Mouse (Mus musculus) small intestine, adult 2 months (tissue): ENCODE results near the gene Cd101. TPM values are rescaled to one million over a fixed set of nuclear protein-coding genes. Genes with fewer than 3 reads are reported as not detected.

ENCODE experiments used
- H3K27ac ChIP-seq: fragments of 200-500 bp; 2 replicates; pipeline ENCODE4 v1.5.1; 2012; ENCODE audit warnings: low read depth, low read length, control low read depth, inconsistent platforms; ENCODE audit not compliant: insufficient read depth
- H3K27me3 ChIP-seq: fragments of 200-500 bp; 2 replicates; pipeline ENCODE4 v1.6.1; 2012; ENCODE audit warnings: mild to moderate bottlenecking, moderate library complexity, low read length, inconsistent platforms; ENCODE audit not compliant: control insufficient read depth, insufficient read depth
- H3K36me3 ChIP-seq: fragments of 200-500 bp; 2 replicates; pipeline ENCODE4 v1.6.1; 2012; ENCODE audit warnings: mild to moderate bottlenecking, low read length, control low read depth, inconsistent platforms; ENCODE audit not compliant: control insufficient read depth, insufficient read depth
- H3K4me1 ChIP-seq: fragments of 200-500 bp; 2 replicates; pipeline ENCODE4 v1.6.1; 2012; ENCODE audit warnings: low read length, inconsistent platforms, mixed read lengths; ENCODE audit not compliant: control insufficient read depth, insufficient read depth, insufficient read length
- H3K4me3 ChIP-seq: fragments of 200-500 bp; 2 replicates; pipeline ENCODE4 v1.5.1; 2012; ENCODE audit warnings: low read depth, mild to moderate bottlenecking, control low read depth, inconsistent platforms, low read length, moderate library complexity
- CTCF ChIP-seq: fragments of 200-500 bp; IDR thresholded peaks from 2 replicates; pipeline ENCODE4 v1.5.1; 2012; ENCODE audit warnings: low read depth, mild to moderate bottlenecking, control low read depth, inconsistent platforms, low read length, moderate library complexity, mixed read lengths; ENCODE audit not compliant: insufficient replicate concordance, insufficient read length; ENCODE audit errors: extremely low read depth
- POLR2A ChIP-seq: fragments of 200-500 bp; IDR thresholded peaks from 2 replicates; pipeline ENCODE4 v1.6.1; 2012; ENCODE audit warnings: low read depth, mild to moderate bottlenecking, control low read depth, inconsistent platforms, low read length, moderate library complexity
- WGBS: fragments of 180-500 bp; shearing (Covaris S2); methylation state at CpG from one replicate; pipeline ENCODE4 v1.1.7; 2018; 5-methylcytosine and 5-hydroxymethylcytosine counted together
- polyA plus RNA-seq: library from polyadenylated mRNA; depleted of rRNA; stranded (reverse); fragments of >200 nt; gene quantifications from 2 replicates; pipeline ENCODE4 v1.2.3, GENCODE M21; 2012

Cd101 gene
- polyA plus RNA-seq, 1 experiment: 1.8 TPM

GRCm38 (mm10) chr3:100990231-100990630 is 39.1 kb downstream of the Cd101 start:
- H3K27me3 ChIP-seq: no peaks in the 10 kb centered on the region
- no peak overlapping the region for H3K4me3 ChIP-seq
- WGBS: 44% methylated on average over 1 of the region's 1 CpGs
- no peaks in the 10 kb centered on the region; the same call in 1 of the 2 replicates for H3K4me1 ChIP-seq
- H3K27ac ChIP-seq: no peak overlapping the region
- H3K36me3 ChIP-seq: no peaks in the 10 kb centered on the region
- TF ChIP-seq POLR2A (no peak), CTCF (no peak)

DNA sequence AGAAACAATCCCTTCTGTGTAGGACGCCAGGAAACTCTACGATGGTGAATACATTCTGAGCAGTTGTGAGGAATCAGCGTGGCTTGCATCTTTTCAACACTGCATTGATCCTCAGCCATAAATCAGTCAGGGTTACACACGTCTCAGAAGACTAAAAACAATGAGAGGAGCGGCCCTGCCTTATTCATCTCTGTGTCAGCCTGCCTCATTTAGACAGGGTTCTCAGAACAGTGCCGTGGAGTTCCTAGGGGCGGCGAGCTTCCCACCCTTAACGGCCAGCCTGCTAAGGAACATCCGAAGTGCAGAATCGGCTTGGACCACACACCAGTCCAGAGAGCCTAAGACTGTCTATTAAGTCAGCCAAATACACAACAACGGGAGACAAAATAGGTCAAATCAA is 39.9 kb downstream of the Cd101 start:
- 50% methylated on average over 12 of the region's 12 CpGs for WGBS
- Histone ChIP-seq H3K4me1 (no peaks in the 10 kb centered on the region), H3K27ac (no peak overlapping the region), H3K27me3 (no peaks in the 10 kb centered on the region), H3K4me3 (no peak overlapping the region), H3K36me3 (no peaks in the 10 kb centered on the region)
- TF ChIP-seq CTCF (no peak), POLR2A (no peak)

DNA sequence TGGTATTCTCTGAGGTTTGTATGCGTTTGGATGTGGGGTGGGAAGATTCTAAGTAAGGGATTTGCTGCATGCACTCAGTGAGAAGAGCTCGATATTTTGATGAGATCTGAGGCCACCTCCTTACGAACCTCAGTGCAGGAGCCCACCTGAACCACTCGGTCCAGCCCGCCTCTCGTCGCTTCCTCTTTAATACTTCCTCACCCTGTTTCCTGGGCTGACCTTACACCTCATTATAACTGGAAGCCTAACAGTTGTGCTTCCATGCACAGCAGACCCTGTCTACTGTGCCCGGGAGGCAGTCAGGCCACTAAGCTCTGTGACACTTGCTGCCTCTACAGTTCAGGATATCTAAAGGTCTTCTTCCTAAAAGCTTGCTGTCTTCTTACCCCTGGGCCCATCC is 50.1 kb downstream of the Cd101 start:
- Histone ChIP-seq H3K4me3 (no peak overlapping the region), H3K4me1 (no peaks in the 10 kb centered on the region), H3K27ac (no peak overlapping the region), H3K27me3 (no peaks in the 10 kb centered on the region), H3K36me3 (no peaks in the 10 kb centered on the region)
- WGBS: 72% methylated on average over 8 of the region's 8 CpGs
- TF ChIP-seq CTCF (no peak), POLR2A (no peak)

GRCm38 (mm10) chr3:100973906-100974305 is 55.5 kb downstream of the Cd101 start:
- no peak for TF ChIP-seq CTCF
- TF ChIP-seq POLR2A: no peak
- no peak overlapping the region for H3K27ac ChIP-seq
- 0% methylated on average over 1 of the region's 1 CpGs for WGBS
- no peaks in the 10 kb centered on the region for H3K36me3 ChIP-seq
- H3K27me3 ChIP-seq: no peaks in the 10 kb centered on the region
- 0 out of 2 replicates have a peak, but pooled peaks cover 4% of the 10 kb centered on the region for H3K4me1 ChIP-seq
- no peak overlapping the region for H3K4me3 ChIP-seq

- Histone ChIP-seq H3K27ac (no peak within 1 kb of the TSS), H3K36me3 (no peaks in the 10 kb centered on the region), H3K4me1 (0 out of 2 replicates have a peak, but pooled peaks cover 4% of the 10 kb centered on the region), H3K27me3 (no peaks in the 10 kb centered on the region), H3K4me3 (peak within 1 kb of the TSS; percentile 88)
- TF ChIP-seq CTCF: no peak
- TF ChIP-seq POLR2A: no peak
- WGBS: under 1% methylated on average over 40 of the region's 40 CpGs
Measured at GRCm38 (mm10) chr3:100969176-100969917, 60.0 kb downstream of the Cd101 start, which contains the start of gene Ttf2. Gene Ttf2, minus strand, starts transcription at chr3:100969663.

GRCm38 (mm10) chr3:100963849-100964542 is 65.4 kb downstream of the Cd101 start:
- H3K27ac ChIP-seq: no peak overlapping the region
- WGBS: 79% methylated on average over 14 of the region's 14 CpGs
- no peaks in the 10 kb centered on the region for H3K27me3 ChIP-seq
- H3K4me3 ChIP-seq: no peak overlapping the region
- TF ChIP-seq CTCF (no peak), POLR2A (no peak)
- no peaks in the 10 kb centered on the region for H3K4me1 ChIP-seq
- H3K36me3 ChIP-seq: peaks cover 34% of the 10 kb centered on the region

GRCm38 (mm10) chr3:100961501-100961900 is 67.9 kb downstream of the Cd101 start:
- Histone ChIP-seq H3K4me1 (no peaks in the 10 kb centered on the region), H3K4me3 (no peak overlapping the region), H3K27me3 (no peaks in the 10 kb centered on the region), H3K36me3 (peaks cover 41% of the 10 kb centered on the region), H3K27ac (no peak overlapping the region)
- WGBS: 92% methylated on average over 7 of the region's 7 CpGs
- TF ChIP-seq POLR2A (no peak), CTCF (no peak)
